Mouse (Mus musculus) heart, postnatal 0 days (tissue): ENCODE results near the gene Tfb1m.

Experiments
- CTCF ChIP-seq: IDR thresholded peaks from 2 replicates; pipeline ENCODE4 v1.5.1; 2016; ENCODE audit warnings: antibody characterized with exemption, control low read depth, low read depth
- EP300 ChIP-seq: IDR thresholded peaks from 2 replicates; pipeline ENCODE4 v1.6.1; 2016; ENCODE audit warnings: antibody characterized with exemption, low read depth

DNA sequence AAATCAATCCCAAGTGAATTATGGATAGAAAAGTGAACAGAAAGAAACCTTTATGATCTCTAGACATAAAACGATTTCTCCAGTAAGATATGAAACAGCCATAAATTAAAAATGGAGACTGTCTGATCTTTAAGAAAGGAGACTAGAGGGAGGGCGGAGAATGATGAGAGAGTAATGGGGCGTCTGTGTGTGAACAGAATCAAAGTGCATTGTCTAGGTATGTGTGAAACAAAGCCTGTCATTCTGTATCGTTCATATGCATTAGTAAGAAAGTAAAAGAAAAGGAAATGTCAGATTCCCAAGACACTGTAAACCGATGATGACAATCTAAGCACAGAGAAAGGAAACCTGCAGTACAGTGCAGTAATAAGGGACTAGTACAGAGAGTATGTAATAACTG lies 16.5 kb downstream of the Tfb1m start:
- TF ChIP-seq CTCF (no peak), EP300 (no peak)
